Mouse (Mus musculus) E14TG2a.4 (cell line): Measurements from ENCODE around the gene Bmx.

Source experiments
- H3K27me3 ChIP-seq: 2 replicates; pipeline ENCODE4 v1.6.1; 2014; ENCODE audit warnings: low read length, control low read depth; ENCODE audit not compliant: insufficient read depth
- H3K36me3 ChIP-seq: 2 replicates; pipeline ENCODE4 v1.6.1; 2014; ENCODE audit warnings: low read length, control low read depth; ENCODE audit not compliant: insufficient read depth
- H3K4me1 ChIP-seq: replicated peaks from 2 replicates; pipeline ENCODE4 v1.6.1; 2014; ENCODE audit warnings: low read depth, low read length, control low read depth
- H3K4me3 ChIP-seq: replicated peaks from 2 replicates; pipeline ENCODE4 v1.5.1; 2014; ENCODE audit warnings: mild to moderate bottlenecking, low read length
- H3K9me3 ChIP-seq: 2 replicates; pipeline ENCODE4 v1.6.1; 2014; ENCODE audit warnings: low read length, control low read depth
- CTCF ChIP-seq: conservative IDR thresholded peaks from 2 replicates; pipeline ENCODE4 v1.5.1; 2014; ENCODE audit warnings: low read length
- NANOG ChIP-seq: IDR thresholded peaks from 2 replicates; pipeline ENCODE4 v1.6.1; 2014; ENCODE audit warnings: borderline replicate concordance, low read length, mixed read lengths
- POU5F1 ChIP-seq: IDR thresholded peaks from 2 replicates; pipeline ENCODE4 v1.6.1; 2014; ENCODE audit warnings: low read length, borderline replicate concordance

The Bmx gene

GRCm38 (mm10) chrX:164264861-164265260, 6.9 kb upstream of the Bmx start:
- H3K36me3 ChIP-seq, result no peaks in the 10 kb centered on the region
- H3K4me3 ChIP-seq, result no peak overlapping the region
- peaks cover 11% of the 10 kb centered on the region for H3K4me1 ChIP-seq
- H3K27me3 ChIP-seq, result no peaks in the 10 kb centered on the region
- H3K9me3 ChIP-seq, result no peaks in the 10 kb centered on the region
- TF ChIP-seq CTCF (no peak), POU5F1 (no peak), NANOG (no peak)

- no peak for TF ChIP-seq CTCF
- TF ChIP-seq POU5F1, result no peak
- peak; percentile 33; the same call in 1 of the 2 replicates for TF ChIP-seq NANOG
These were observed 4.3 kb upstream of the Bmx start for GRCm38 (mm10) chrX:164262286-164262685.

GRCm38 (mm10) chrX:164258662-164259061, 669 bp upstream of the Bmx start:
- Histone ChIP-seq H3K27me3 (no peaks in the 10 kb centered on the region), H3K4me3 (no peak overlapping the region), H3K36me3 (no peaks in the 10 kb centered on the region), H3K4me1 (peaks cover 11% of the 10 kb centered on the region; the same call in 1 of the 2 replicates), H3K9me3 (no peaks in the 10 kb centered on the region)
- TF ChIP-seq POU5F1 (no peak), NANOG (no peak), CTCF (no peak)

More at GRCm38 (mm10) chrX:164262286-164262685, 4.3 kb upstream of the Bmx start:
- H3K36me3 ChIP-seq, result no peaks in the 10 kb centered on the region
- no peaks in the 10 kb centered on the region for H3K27me3 ChIP-seq
- no peaks in the 10 kb centered on the region for H3K9me3 ChIP-seq
- no peak overlapping the region for H3K4me3 ChIP-seq
- H3K4me1 ChIP-seq, result peaks cover 11% of the 10 kb centered on the region; the same call in 1 of the 2 replicates

GRCm38 (mm10) chrX:164256527-164256926, 1.5 kb downstream of the Bmx start:
- TF ChIP-seq NANOG, result no peak
- Histone ChIP-seq H3K4me1 (no peaks in the 10 kb centered on the region), H3K27me3 (no peaks in the 10 kb centered on the region), H3K36me3 (no peaks in the 10 kb centered on the region), H3K4me3 (no peak overlapping the region), H3K9me3 (no peaks in the 10 kb centered on the region)

- Histone ChIP-seq H3K27me3 (no peaks in the 10 kb centered on the region), H3K36me3 (no peaks in the 10 kb centered on the region), H3K4me3 (no peak overlapping the region), H3K4me1 (no peaks in the 10 kb centered on the region), H3K9me3 (no peaks in the 10 kb centered on the region)
- TF ChIP-seq CTCF, result no peak
- no peak for TF ChIP-seq POU5F1
- no peak for TF ChIP-seq NANOG
These were observed 11.3 kb downstream of the Bmx start for GRCm38 (mm10) chrX:164246722-164247121.

- no peaks in the 10 kb centered on the region for H3K9me3 ChIP-seq
- H3K4me1 ChIP-seq, result no peaks in the 10 kb centered on the region
- no peak overlapping the region for H3K4me3 ChIP-seq
- no peaks in the 10 kb centered on the region for H3K36me3 ChIP-seq
- TF ChIP-seq NANOG, result no peak
- TF ChIP-seq CTCF, result no peak
- no peak for TF ChIP-seq POU5F1
- no peaks in the 10 kb centered on the region for H3K27me3 ChIP-seq
These were observed 12.3 kb downstream of the Bmx start for GRCm38 (mm10) chrX:164245714-164246113.

GRCm38 (mm10) chrX:164233380-164233779, 24.6 kb downstream of the Bmx start:
- TF ChIP-seq POU5F1 (no peak), CTCF (no peak), NANOG (no peak)
- no peaks in the 10 kb centered on the region for H3K27me3 ChIP-seq
- H3K9me3 ChIP-seq, result no peaks in the 10 kb centered on the region
- H3K4me3 ChIP-seq, result no peak overlapping the region
- 0 out of 2 replicates have a peak, but pooled peaks cover 7% of the 10 kb centered on the region for H3K4me1 ChIP-seq
- no peaks in the 10 kb centered on the region for H3K36me3 ChIP-seq

- TF ChIP-seq CTCF (peak; percentile 57), NANOG (no peak)
- H3K4me1 ChIP-seq, result no peaks in the 10 kb centered on the region
These were observed 36.0 kb downstream of the Bmx start for GRCm38 (mm10) chrX:164221989-164222388.

GRCm38 (mm10) chrX:164200547-164200946, 57.4 kb downstream of the Bmx start:
- H3K4me3 ChIP-seq, result no peak overlapping the region
- H3K4me1 ChIP-seq, result no peaks in the 10 kb centered on the region
- H3K9me3 ChIP-seq, result no peaks in the 10 kb centered on the region
- TF ChIP-seq POU5F1, result no peak
- no peak for TF ChIP-seq CTCF
- no peak for TF ChIP-seq NANOG
- no peaks in the 10 kb centered on the region for H3K36me3 ChIP-seq
- H3K27me3 ChIP-seq, result no peaks in the 10 kb centered on the region

More at GRCm38 (mm10) chrX:164221989-164222388, 36.0 kb downstream of the Bmx start:
- Histone ChIP-seq H3K27me3 (no peaks in the 10 kb centered on the region), H3K9me3 (no peaks in the 10 kb centered on the region), H3K36me3 (no peaks in the 10 kb centered on the region), H3K4me3 (no peak overlapping the region)
